Mouse (Mus musculus) frontal cortex, adult (tissue): ENCODE data around the gene Prdm12.
"Not testable (repeated sequence)": the region's sequence is repeated elsewhere in the genome, so short reads cannot be mapped to it uniquely, and the experiment has no call there.

Source experiments
- ATAC-seq: cut with Nextera tagmentation; 2 replicates; pipeline ENCODE4 v1.9.2; 2017; ENCODE audit warnings: mild to moderate bottlenecking, moderate library complexity, mixed read lengths; ENCODE audit not compliant: low TSS enrichment

Gene Prdm12

DNA sequence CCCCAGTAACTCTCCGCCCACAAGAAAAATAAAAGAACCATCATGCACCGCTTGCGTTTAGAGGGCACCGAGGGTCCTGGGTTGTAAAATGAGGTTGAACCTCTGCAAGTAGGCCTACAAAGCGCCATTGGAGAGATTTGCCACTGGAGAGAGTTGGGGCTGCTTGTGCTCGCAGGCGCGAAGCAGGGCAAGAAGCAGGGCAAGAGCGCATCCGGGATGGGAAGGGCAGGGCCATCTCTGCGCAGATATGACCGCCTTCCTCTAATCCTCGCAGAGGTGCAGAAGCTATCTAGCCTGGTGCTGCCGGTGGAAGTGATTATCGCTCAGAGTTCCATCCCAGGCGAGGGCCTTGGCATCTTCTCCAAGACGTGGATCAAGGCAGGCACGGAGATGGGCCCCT lies 2.1 kb downstream of the Prdm12 start:
- no peak for ATAC-seq

DNA sequence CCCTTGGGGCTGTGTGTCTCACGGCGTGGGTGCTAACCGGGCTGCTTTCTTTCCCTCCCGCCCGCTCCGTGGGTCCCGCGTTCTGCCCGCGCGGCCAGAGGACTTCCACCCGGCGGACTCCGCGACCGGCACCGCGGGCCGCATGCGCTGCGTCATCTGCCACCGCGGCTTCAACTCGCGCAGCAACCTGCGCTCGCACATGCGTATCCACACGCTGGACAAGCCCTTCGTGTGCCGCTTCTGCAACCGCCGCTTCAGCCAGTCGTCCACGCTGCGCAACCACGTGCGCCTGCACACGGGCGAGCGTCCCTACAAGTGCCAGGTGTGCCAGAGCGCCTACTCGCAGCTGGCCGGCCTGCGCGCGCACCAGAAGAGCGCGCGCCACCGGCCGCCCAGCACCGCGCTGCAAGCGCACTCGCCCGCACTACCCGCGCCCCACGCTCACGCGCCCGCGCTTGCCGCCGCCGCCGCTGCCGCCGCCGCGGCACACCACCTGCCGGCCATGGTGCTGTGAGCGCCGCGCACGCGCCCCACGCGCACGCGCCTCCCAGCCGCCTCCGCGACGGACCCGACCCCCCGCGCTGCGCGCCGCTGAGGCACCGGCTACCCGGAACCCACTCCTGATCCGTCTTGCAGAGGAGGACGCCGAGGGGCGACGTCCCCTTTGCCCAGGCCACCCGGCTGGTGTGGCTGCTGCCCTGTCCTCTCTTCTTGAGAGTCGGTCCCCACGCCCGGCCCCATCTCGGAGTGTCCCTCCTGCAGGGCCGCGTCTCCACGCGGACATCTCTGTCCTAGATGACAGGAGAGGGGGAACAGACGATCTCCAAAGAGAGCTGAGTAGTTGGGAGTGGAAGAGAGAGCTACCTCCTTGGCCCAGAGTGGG lies 14.4 kb downstream of the Prdm12 start:
- ATAC-seq, result peak; percentile 90

DNA sequence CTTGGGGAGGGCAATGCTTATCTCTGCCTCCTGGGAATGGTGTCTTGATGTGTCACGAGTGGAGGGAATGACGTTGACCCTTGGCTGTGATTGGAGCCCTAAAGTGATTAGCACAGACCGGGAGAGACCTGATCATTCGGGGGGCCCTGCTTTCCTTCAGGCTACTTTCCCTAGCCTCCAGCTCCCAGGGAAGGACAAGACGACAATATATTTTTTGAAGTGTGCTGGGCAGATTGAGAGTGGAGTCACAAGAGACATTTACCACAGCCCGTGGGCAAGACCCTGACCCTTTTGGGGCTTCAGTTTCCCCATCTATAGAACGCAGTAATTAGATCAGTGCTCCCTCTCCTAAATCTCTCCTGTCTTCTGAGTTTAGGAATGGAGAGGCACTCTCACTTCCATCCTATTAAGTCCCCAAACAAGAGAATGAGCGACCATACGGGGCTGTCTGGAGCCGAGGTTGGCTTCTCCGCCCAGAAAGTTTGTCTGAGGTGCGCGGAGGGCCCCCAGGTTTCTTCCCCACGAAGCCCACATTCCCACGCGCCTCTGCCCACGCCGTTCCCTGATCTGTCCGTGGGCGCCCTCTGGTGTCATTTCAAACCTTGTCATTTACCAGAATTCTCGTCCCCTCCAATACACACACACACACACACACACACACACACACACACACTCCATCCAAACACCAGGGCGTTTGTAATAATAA lies 15.2 kb downstream of the Prdm12 start:
- 0 out of 2 replicates have a peak, but pooled peaks have one; percentile 3 for ATAC-seq

DNA sequence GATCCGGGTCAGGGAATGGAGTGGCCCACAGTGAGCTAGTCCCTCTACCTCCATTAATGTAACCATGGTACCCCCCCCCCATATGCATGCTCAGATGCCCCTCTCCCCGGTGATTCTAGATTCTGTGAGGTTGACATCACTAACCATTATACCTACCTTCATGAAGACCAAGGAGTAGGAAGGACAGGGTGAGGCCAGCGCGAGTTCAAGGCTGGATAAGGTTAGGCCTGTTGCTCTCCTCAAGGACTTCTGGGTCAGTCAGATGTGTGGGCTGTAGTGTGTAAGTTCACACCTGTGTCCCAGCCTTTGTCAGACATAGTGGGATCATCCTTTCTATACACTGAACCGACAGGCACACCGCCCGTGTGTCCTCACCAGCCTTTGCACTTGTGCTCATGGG lies 16.5 kb downstream of the Prdm12 start:
- no peak for ATAC-seq

DNA sequence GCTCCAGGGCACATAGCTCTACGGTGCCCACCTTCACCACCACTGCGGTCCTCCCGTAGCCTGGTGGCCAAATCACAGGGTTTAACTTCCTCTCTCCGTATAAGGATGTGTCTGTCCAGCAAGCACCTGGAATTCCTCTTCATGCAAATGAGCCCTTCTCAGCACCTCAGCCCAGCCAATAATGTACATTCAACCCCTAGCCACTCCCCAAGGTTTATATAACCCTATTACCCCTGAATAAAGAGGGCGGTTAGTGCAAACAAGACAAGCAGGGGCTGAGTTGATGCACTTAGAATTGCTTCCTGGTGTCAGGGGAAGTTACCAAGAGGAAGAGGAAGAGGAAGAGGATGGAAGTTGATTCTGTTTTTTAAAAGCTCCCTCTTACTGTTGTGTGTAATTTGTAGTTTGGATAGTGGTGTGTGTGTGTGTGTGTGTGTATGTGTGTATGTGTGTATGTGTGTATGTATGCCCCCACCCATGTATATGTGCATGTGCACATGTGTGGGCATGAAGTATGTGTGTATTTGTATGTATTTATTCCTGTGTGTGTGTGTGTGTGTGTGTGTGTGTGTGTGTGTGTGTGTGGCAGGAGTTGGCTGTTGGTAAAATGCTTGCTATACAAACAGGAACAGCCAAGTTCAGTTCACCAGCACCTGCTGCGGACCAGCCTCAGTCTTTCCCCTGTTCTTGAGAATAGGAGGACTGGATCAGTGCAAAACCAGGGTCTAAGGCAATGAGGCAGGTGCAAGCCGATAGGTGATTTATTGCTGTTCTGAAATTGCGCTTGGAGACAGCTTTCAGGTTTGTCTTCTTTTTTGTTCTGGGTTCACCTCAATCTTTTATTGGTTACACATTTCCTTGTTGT lies 23.3 kb downstream of the Prdm12 start:
- ATAC-seq, result no peak

GRCm38 (mm10) chr2:31663804-31664180 lies 24.0 kb downstream of the Prdm12 start:
- no peak for ATAC-seq

DNA sequence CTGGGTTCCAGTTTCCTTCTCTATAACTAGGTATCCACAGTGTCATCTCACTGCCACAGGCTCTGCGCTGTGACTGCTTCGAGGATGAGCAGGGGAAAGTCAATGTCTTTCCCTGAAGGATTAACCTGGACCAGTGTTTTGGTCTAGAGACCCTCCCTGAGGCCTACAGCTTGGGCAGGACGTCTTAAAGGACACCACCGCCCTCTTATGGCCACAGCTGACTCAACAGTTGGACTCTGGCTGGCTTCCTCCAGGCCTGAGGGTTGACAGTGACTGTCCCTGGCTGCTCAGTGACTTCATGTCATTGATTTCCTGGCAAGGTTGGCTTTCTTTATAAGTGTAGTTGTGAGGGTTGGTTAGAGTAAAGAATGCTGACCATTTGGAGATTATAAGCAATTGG lies 27.5 kb downstream of the Prdm12 start:
- ATAC-seq, result no peak

GRCm38 (mm10) chr2:31670551-31671035 lies 30.8 kb downstream of the Prdm12 start, which contains the start of gene Exosc2:
TSS of gene Exosc2 (plus strand) at chr2:31670715.
- ATAC-seq, result peak; percentile 98

GRCm38 (mm10) chr2:31678641-31679040 lies 38.8 kb downstream of the Prdm12 start:
- no peak for ATAC-seq

DNA sequence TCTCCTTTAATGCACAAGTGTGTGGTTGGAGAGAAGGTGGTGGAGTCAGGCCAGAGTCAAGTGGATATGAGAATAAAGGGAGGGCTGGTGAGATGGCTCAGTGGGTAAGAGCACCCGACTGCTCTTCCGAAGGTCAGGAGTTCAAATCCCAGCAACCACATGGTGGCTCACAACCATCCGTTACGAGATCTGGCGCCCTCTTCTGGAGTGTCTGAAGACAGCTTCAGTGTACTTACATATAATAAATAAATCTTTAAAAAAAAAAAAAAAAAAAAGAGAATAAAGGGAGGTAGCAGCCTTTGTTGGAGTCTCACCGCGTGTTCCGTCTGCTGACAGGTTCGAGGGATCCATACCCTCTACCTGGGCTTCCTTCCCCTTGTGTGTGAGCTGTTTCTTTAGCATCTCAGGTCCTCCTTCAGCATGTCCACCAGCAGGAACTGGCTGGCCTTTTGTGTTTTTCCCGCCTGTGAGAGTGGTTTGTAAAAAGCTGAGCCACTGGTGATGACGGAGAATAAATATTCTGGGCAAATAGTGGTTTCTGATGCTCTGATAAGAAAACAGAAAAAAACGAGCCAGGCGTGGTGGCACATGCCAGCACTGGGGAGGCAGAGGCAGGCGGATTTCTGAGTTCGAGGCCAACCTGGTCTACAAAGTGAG lies 41.3 kb downstream of the Prdm12 start:
- not testable (repeated sequence) for ATAC-seq

DNA sequence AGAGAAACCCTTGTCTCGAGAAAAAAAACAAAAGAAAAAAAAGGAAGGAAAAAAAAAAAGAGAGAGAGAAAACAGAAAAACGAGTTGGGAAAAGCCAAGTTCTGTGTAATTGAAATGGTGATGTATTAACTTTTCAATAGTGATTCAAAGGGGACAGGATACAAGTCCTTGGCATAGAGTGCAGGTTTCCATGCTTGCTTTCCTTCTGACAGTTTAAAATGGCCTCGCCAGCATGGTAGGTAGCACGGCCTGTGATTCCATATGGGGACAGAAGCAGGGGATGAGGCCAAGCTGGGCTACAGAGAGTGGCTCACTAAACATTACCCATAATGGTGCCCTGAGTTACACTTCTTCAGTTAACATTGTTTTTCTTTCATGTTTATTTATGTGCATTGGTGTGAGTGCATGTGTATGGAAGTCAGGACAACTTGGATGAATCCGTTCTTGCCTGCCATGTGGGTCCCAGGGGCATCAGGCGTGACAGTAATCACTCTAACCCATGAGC lies 41.9 kb downstream of the Prdm12 start:
- no peak for ATAC-seq

DNA sequence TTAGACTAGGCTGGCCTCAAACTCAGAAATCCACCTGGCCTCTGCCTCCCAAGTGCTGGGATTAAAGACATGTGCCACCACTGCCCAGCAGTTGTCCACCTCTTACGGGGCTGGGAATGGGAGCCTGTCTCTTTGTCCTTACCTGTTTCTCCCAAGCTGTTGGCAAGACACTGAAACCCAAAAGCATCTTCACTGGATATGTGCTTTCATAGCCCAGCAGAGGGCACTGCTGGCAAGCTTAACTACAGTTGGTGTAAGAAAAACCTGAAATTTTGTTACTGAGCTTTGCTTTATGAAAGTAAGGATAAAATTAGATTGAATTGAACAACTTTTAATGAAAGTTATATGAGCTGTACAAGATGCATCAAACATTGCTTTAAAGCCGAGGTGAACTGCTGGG lies 43.8 kb downstream of the Prdm12 start:
- ATAC-seq, result no peak

DNA sequence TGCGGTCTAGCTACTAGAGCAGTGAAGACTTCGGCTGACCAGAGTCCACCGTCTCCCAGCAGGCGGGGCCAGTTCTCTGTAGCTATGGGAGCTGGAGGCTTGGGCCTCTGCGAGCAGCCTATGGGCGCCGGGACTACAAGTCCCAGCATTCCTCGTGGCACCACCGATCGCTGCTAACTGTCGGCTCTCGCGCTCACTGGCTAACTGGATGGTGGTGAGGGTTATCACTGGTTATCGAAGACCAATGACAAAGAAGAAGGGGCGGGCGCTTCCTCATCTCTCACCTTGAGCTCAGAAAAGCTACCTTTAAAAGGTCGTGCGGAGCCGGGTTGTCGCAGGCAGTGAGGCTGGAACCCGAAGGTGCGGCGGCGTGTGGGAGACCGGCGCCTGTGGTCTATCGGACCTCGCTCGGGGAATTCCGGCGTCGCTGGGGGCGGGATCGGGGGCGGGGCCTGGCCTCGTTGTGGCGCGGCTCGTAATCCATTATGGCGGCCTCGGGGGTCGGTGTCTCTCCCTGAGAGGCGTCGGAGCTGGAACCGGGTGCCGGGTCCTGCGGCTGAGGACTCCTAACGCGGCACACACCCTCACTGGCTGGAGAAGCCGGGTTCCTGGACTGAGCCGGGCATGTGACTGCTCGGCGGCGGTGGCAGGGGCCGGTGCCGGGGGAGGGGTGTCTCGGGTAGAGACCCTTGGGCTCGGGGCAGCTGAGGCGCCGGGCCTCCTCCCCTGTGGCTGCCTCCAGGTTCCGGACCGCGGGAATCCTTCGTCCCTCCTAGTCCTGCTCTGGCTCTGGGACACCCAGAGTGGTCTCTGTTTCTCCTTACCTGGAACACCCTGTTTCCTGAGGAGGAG lies 48.5 kb downstream of the Prdm12 start, which contains the start of gene Abl1:
Gene Abl1, plus strand, starts transcription at position 303 of the 852 bp plus-strand sequence.
- peak; percentile 99 for ATAC-seq

GRCm38 (mm10) chr2:31689045-31689444 lies 49.2 kb downstream of the Prdm12 start:
- no peak for ATAC-seq

DNA sequence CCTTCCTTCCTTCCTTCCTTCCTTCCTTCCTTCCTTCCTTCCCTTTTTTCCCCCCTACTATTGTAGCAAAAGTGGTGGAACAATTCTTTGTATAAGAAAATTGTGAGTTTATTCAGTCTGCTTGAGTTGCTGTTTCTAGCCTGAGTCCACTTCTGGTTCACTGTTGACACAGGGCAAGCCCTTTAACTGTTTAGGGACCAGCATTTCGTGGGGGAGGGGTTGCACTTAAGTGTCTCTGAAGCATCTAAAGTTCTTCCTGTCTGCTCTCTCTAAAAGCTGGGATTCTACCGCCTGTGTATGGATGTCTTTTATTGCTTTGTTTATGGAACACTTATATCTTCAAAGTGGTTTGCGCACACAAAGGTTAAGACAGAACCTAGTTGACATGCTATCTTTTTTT lies 50.2 kb downstream of the Prdm12 start:
- no peak for ATAC-seq

- no peak for ATAC-seq
Observed at GRCm38 (mm10) chr2:31698209-31698608, 58.4 kb downstream of the Prdm12 start.

GRCm38 (mm10) chr2:31700545-31701446 lies 61.0 kb downstream of the Prdm12 start:
- no peak for ATAC-seq

GRCm38 (mm10) chr2:31703226-31703625 lies 63.4 kb downstream of the Prdm12 start:
- ATAC-seq, result no peak
